Mouse (Mus musculus): ENCODE data around the gene Duoxa2. TPM values are rescaled to one million over a fixed set of nuclear protein-coding genes. Genes with fewer than 3 reads are reported as not detected.

Duoxa2 gene
- polyA plus RNA-seq, 1 experiment from 2014 or later: not detected

DNA sequence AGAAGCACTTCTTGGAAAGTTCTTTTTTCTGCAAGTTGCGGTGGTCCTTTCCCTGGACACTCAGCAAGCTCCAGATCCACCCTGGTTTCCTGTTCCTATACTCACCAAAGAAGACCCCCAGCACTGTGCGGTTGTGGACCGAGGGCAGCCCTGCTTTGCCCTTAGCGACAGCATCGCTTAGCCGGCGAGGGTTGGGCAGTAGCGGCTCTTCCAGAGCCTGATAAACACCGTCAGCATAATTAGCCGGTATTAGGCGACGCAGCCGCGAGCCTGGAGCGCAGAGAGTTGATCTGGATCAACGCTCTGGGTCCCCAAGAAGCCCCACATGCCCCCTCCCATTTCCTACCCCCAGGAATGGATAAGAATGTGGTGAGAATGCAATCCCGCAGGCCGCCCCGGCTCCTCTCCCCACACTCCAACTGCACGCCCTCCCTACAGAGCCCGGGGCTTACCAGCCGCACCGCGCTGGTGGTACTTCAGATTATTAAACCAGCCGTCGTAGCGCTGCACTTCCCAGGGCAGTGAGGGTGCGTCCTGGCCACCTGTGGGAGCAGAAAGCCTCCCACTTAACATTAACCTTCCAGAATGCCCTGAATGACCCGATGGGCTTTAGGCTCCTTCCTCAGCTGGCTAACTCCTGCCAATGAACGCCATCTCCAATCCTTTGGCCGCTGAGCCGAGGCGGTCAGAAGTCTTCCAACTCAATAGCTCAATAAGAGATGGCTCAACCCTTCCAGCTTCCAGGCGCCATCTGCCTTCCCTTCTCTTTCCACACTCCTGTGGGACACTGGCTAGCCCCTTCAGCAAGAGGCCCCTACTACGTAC lies 1.2 kb upstream of the Duoxa2 start:
- no peaks in the 10 kb centered on the region for H3K9me3 ChIP-seq (replicated peaks; ENCODE audit: control insufficient read depth, low read length)
- H3K9ac ChIP-seq (ENCODE audit: low read length): no peak overlapping the region
- no peaks in the 10 kb centered on the region for H3K36me3 ChIP-seq (ENCODE audit: control insufficient read depth, insufficient read depth)
- 3% methylated on average over 35 of the region's 35 CpGs for WGBS
- no peak overlapping the region for H3K27ac ChIP-seq (ENCODE audit: low read length)
- ATAC-seq (replicated peaks; ENCODE audit: extremely low read depth, insufficient read depth, low FRiP score): no peak
- H3K4me3 ChIP-seq (ENCODE audit: low read length): peak overlapping the region; percentile 45
- H3K4me1 ChIP-seq (ENCODE audit: control insufficient read depth, insufficient read depth, low read length): peaks cover 25% of the 10 kb centered on the region
- H3K27me3 ChIP-seq (ENCODE audit: control insufficient read depth, insufficient read depth, low read length): peaks cover 84% of the 10 kb centered on the region
- peak overlapping the region; percentile 33 for H3K4me2 ChIP-seq (ENCODE audit: low read depth, low read length)

DNA sequence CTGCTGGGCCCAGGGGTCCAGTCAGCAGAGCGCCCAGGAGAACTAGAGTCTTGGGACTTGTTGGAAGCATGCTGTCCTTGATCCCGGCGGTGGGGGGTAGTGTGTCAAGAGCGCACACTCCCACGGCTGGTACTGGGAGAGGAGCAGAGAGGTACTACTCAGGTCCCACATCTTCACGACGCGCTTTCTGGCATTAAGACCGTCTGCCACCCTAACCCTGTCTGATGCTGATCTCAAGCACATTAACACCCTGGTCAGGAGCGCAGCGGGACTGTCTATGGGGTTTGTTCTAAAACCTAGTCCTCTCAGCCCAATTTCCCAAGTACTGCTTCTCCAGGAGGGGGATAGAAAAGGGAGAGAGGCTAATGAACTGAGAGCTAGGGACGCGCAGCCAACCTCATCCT lies 602 bp upstream of the Duoxa2 start, which contains the start of gene Duox2:
TSS of gene Duox2 (minus strand) at position 354 of the 404 bp plus-strand sequence.
- ATAC-seq (replicated peaks; ENCODE audit: extremely low read depth, insufficient read depth, low FRiP score): no peak
- peak within 1 kb of the TSS; percentile 59 for H3K4me2 ChIP-seq (ENCODE audit: low read depth, low read length)
- peaks cover 89% of the 10 kb centered on the region for H3K27me3 ChIP-seq (ENCODE audit: control insufficient read depth, insufficient read depth, low read length)
- no peaks in the 10 kb centered on the region for H3K9me3 ChIP-seq (replicated peaks; ENCODE audit: control insufficient read depth, low read length)
- no peak within 1 kb of the TSS for H3K9ac ChIP-seq (ENCODE audit: low read length)
- H3K4me3 ChIP-seq (ENCODE audit: low read length): peak within 1 kb of the TSS; percentile 45
- H3K27ac ChIP-seq (ENCODE audit: low read length): no peak within 1 kb of the TSS
- peaks cover 25% of the 10 kb centered on the region for H3K4me1 ChIP-seq (ENCODE audit: control insufficient read depth, insufficient read depth, low read length)
- WGBS: 4% methylated on average over 13 of the region's 13 CpGs
- H3K36me3 ChIP-seq (ENCODE audit: control insufficient read depth, insufficient read depth): no peaks in the 10 kb centered on the region

DNA sequence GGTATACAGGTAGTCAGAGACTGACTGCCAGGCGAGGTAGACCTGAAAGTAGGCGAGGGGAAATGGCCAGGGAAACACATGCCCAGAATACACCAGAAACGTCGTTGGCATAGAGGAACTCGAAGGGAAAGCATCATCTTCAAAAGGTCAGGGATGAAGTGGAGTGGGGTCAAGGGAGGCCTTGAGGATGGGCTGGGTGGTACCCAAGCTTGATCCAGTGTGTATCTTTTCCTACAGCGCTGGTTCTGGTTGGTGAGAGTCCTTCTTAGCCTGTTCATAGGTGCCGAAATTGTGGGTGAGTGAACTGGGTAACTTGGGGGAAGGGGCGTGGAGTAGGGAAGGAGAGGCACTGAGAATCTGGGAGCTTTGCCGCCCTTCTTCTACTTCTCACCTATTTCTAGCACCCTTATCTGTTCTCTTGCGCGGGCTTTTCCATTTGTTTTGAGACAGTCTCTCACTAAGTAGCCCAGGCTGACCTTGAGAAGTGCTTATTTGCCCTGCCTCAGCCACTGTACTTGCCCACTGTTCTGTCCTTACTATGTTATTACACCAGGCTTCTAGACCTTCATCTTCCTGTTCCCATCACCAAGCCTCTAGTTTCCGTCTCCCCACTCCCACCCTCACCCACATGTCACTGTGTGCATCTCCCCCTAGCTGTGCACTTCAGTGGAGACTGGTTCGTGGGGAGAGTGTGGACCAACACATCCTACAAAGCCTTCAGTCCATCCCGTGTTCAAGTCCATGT lies 1.4 kb downstream of the Duoxa2 start:
- Histone ChIP-seq H3K27ac (ENCODE audit: low read length) (no peak overlapping the region), H3K9ac (ENCODE audit: low read length) (no peak overlapping the region), H3K4me3 (ENCODE audit: low read length) (no peak overlapping the region), H3K36me3 (ENCODE audit: control insufficient read depth, insufficient read depth) (no peaks in the 10 kb centered on the region), H3K9me3 (replicated peaks; ENCODE audit: control insufficient read depth, low read length) (no peaks in the 10 kb centered on the region), H3K27me3 (ENCODE audit: control insufficient read depth, insufficient read depth, low read length) (peaks cover 87% of the 10 kb centered on the region), H3K4me1 (ENCODE audit: control insufficient read depth, insufficient read depth, low read length) (peaks cover 25% of the 10 kb centered on the region), H3K4me2 (ENCODE audit: low read depth, low read length) (no peak overlapping the region)
- WGBS: 18% methylated on average over 14 of the region's 14 CpGs
- ATAC-seq (replicated peaks; ENCODE audit: extremely low read depth, insufficient read depth, low FRiP score): no peak

DNA sequence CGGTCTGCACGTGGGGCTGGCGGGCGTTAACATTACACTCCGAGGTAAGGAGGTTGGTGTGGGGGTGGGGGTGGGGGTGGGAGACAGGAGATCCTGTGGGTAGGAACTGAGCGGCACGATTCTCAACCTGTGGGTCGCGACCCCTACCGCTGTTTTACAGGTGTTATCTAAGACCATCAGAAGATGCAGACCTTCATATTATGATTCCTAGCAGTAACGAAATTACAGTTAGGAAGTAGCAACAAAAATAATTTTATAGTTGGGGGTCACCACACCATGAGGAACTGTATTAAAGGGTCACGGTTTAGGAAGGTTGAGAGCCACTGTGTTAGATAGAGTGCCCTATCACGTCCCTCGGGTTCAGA lies 1.9 kb downstream of the Duoxa2 start:
- peaks cover 85% of the 10 kb centered on the region for H3K27me3 ChIP-seq (ENCODE audit: control insufficient read depth, insufficient read depth, low read length)
- H3K4me3 ChIP-seq (ENCODE audit: low read length): peak overlapping the region; percentile 50; the same call in 1 of the 2 replicates
- peaks cover 25% of the 10 kb centered on the region for H3K4me1 ChIP-seq (ENCODE audit: control insufficient read depth, insufficient read depth, low read length)
- ATAC-seq (replicated peaks; ENCODE audit: extremely low read depth, insufficient read depth, low FRiP score): no peak
- 11% methylated on average over 14 of the region's 14 CpGs for WGBS
- no peak overlapping the region for H3K27ac ChIP-seq (ENCODE audit: low read length)
- no peaks in the 10 kb centered on the region for H3K36me3 ChIP-seq (ENCODE audit: control insufficient read depth, insufficient read depth)
- H3K9ac ChIP-seq (ENCODE audit: low read length): no peak overlapping the region
- H3K4me2 ChIP-seq (ENCODE audit: low read depth, low read length): peak overlapping the region; percentile 70
- no peaks in the 10 kb centered on the region for H3K9me3 ChIP-seq (replicated peaks; ENCODE audit: control insufficient read depth, low read length)

DNA sequence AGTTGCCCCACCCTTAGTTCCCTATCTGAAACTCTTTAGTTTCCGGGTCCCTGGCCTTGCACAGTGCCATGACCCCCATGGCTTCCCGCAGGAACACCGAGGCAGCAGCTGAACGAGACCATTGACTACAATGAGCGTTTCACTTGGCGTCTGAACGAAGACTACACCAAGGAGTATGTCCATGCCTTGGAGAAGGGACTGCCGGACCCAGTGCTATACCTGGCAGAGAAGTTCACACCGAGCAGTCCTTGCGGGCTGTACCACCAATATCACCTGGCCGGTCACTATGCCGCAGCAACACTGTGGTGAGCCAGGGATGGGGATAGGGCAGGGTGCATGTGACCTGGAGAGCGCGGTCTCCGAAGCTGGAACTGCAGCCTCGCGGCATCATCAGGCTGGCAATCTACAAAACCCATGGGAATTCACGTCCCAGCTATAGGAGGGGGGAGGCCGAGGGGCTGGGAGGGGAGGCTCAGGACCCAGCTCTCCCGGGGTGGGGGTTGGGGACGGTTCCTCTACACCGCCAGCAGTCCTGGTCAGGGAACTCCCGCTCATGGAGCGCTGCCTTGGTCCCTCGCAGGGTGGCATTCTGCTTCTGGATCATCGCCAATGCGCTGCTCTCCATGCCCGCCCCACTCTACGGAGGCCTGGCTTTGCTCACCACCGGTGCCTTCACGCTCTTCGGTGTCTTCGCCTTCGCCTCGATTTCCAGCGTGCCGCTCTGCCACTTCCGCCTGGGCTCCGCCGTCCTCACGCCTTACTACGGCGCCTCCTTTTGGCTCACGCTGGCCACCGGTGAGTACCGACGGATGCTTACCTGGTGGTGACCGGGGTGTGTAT lies 2.6 kb downstream of the Duoxa2 start:
- no peak for ATAC-seq (replicated peaks; ENCODE audit: extremely low read depth, insufficient read depth, low FRiP score)
- H3K9ac ChIP-seq (ENCODE audit: low read length): no peak overlapping the region; the same call in 1 of the 2 replicates
- 1% methylated on average over 48 of the region's 48 CpGs for WGBS

DNA sequence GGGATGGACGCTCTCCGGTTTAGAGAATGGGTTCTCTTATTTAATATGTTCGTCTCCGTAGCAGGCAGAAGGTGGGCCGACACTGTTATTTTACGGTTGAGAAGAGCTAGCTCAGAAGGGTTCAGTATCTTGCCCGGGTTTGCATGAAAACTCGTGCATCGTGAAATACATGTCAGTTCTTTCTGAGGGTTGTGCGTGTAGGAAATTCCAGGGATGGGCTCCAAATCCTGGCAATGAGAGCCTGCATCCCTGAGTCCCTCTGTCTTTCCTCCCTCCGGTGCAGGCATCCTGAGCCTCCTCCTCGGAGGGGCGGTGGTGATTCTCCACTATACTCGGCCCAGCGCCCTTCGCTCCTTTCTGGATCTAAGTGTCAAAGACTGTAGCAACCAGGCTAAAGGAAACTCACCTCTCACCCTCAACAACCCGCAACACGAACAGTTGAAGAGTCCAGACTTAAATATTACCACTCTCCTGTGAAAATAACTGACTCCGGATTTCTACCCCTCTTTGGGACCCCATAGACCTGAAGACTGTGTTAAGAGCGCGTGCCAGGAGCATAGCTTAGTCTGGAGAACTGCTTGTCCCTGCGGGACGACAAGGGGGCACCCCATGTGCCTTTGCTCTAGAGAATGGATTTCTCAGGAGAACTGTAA lies 3.3 kb downstream of the Duoxa2 start:
- ATAC-seq (replicated peaks; ENCODE audit: extremely low read depth, insufficient read depth, low FRiP score): no peak
- H3K9me3 ChIP-seq (replicated peaks; ENCODE audit: control insufficient read depth, low read length): no peaks in the 10 kb centered on the region
- peak overlapping the region; percentile 70 for H3K4me2 ChIP-seq (ENCODE audit: low read depth, low read length)
- 9% methylated on average over 23 of the region's 23 CpGs for WGBS
- no peak overlapping the region for H3K27ac ChIP-seq (ENCODE audit: low read length)
- H3K4me3 ChIP-seq (ENCODE audit: low read length): peak overlapping the region; percentile 50
- no peak overlapping the region; the same call in 1 of the 2 replicates for H3K9ac ChIP-seq (ENCODE audit: low read length)
- H3K27me3 ChIP-seq (ENCODE audit: control insufficient read depth, insufficient read depth, low read length): peaks cover 86% of the 10 kb centered on the region
- H3K36me3 ChIP-seq (ENCODE audit: control insufficient read depth, insufficient read depth): no peaks in the 10 kb centered on the region
- H3K4me1 ChIP-seq (ENCODE audit: control insufficient read depth, insufficient read depth, low read length): peaks cover 25% of the 10 kb centered on the region

More for the DNA sequence above, 2.6 kb downstream of the Duoxa2 start:
- Histone ChIP-seq H3K27ac (ENCODE audit: low read length) (no peak overlapping the region), H3K4me2 (ENCODE audit: low read depth, low read length) (peak overlapping the region; percentile 70), H3K4me3 (ENCODE audit: low read length) (peak overlapping the region; percentile 50), H3K36me3 (ENCODE audit: control insufficient read depth, insufficient read depth) (no peaks in the 10 kb centered on the region), H3K9me3 (replicated peaks; ENCODE audit: control insufficient read depth, low read length) (no peaks in the 10 kb centered on the region), H3K4me1 (ENCODE audit: control insufficient read depth, insufficient read depth, low read length) (peaks cover 25% of the 10 kb centered on the region), H3K27me3 (ENCODE audit: control insufficient read depth, insufficient read depth, low read length) (peaks cover 83% of the 10 kb centered on the region)

DNA sequence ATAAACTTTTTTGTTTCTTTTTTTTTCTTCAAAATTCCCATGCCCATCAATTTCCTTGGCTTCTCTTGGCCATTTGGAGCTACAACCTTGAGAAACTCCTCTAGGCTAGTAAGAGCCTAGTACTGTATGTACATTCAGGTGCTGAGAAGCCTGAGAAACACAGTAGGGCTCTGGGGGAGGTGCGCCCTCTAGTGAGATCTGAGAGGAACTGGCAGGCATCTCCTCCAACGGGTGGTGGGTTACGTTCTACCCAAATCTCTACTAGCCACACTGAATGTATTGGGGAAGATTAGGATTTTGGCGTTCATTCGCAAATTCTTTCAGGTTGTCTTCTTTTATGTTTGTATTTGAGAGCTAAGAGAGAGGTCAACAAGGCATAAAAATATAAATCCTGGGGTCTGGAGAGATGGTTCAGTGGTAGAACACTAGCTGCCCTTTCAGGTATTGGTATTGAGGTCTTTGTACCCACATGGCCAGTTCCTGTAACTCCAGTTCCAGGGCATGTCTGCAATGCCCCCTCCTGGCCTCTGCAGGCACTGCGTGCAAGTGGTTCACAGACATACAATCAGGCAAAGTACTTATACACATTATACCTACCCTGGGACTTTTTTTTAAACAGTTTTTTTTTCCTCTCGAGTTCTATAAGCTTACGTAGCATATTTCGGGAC lies 4.0 kb downstream of the Duoxa2 start:
- Histone ChIP-seq H3K4me1 (ENCODE audit: control insufficient read depth, insufficient read depth, low read length) (peaks cover 25% of the 10 kb centered on the region), H3K9me3 (replicated peaks; ENCODE audit: control insufficient read depth, low read length) (no peaks in the 10 kb centered on the region), H3K36me3 (ENCODE audit: control insufficient read depth, insufficient read depth) (no peaks in the 10 kb centered on the region), H3K4me3 (ENCODE audit: low read length) (no peak overlapping the region), H3K27me3 (ENCODE audit: control insufficient read depth, insufficient read depth, low read length) (peaks cover 80% of the 10 kb centered on the region), H3K9ac (ENCODE audit: low read length) (no peak overlapping the region), H3K27ac (ENCODE audit: low read length) (no peak overlapping the region), H3K4me2 (ENCODE audit: low read depth, low read length) (no peak overlapping the region)
- ATAC-seq (replicated peaks; ENCODE audit: extremely low read depth, insufficient read depth, low FRiP score): no peak
- 11% methylated on average over 9 of the region's 9 CpGs for WGBS

DNA sequence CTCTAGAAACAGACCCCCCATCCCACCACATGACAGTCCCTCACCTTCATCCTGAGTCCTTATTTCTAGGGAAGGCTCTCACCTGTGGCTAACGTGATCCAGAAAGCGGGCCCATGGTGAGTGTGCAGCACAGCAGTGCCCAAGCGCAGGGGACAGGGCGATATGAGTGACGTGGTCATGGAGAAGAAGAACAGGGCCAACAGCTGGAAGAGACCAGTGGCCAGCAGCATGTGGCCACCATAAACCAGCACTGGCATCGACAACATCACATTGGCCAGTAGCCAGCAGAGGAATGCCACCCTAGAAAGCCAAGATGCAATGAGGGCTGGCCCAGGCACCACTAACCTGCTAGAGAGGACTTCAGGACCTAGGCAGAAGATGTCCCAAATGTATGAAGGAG lies 5.8 kb downstream of the Duoxa2 start:
- whole genome bisulfite sequencing: 84% methylated on average over 6 of the region's 6 CpGs

More for the DNA sequence above, 5.8 kb downstream of the Duoxa2 start:
- Histone ChIP-seq H3K4me2 (ENCODE audit: low read depth, low read length) (no peak overlapping the region), H3K27me3 (ENCODE audit: control insufficient read depth, insufficient read depth, low read length) (peaks cover 69% of the 10 kb centered on the region), H3K9me3 (replicated peaks; ENCODE audit: control insufficient read depth, low read length) (no peaks in the 10 kb centered on the region), H3K27ac (ENCODE audit: low read length) (no peak overlapping the region), H3K9ac (ENCODE audit: low read length) (no peak overlapping the region), H3K36me3 (ENCODE audit: control insufficient read depth, insufficient read depth) (no peaks in the 10 kb centered on the region), H3K4me1 (ENCODE audit: control insufficient read depth, insufficient read depth, low read length) (peaks cover 15% of the 10 kb centered on the region), H3K4me3 (ENCODE audit: low read length) (no peak overlapping the region)
- ATAC-seq (replicated peaks; ENCODE audit: extremely low read depth, insufficient read depth, low FRiP score): no peak
